Mouse (Mus musculus) MEL (cell line): ENCODE measurements around the gene Zg16. TPM values are rescaled to one million over a fixed set of nuclear protein-coding genes. Genes with fewer than 3 reads are reported as not detected.
A peak's percentile ranks its signal among the peaks of the same experiment; 100 is the strongest.

ENCODE experiments used
- DNase-seq: peaks from one replicate; pipeline ENCODE4 v3.0.0; 2011; ENCODE audit warnings: low read depth, low spot score
- H3K27ac ChIP-seq: 2 replicates; pipeline ENCODE4 v1.5.1; 2012; ENCODE audit warnings: low read depth, mild to moderate bottlenecking, control low read depth, low read length, moderate library complexity; ENCODE audit not compliant: control insufficient read depth
- H3K27me3 ChIP-seq, 2 experiments: fragments of 150-350 bp in 1 of 2; sonication (generic) in 1 of 2; 2 replicates each; pipeline ENCODE4 v1.6.1; 2012; ENCODE audit warnings: low read length in 2 of 2, mild to moderate bottlenecking in 2 of 2, improper control_type of control experiment in 1 of 2, moderate library complexity in 1 of 2; ENCODE audit not compliant: insufficient read depth in 2 of 2, control insufficient read depth in 1 of 2
- H3K36me3 ChIP-seq, 2 experiments: 2 replicates each; pipeline ENCODE4 v1.6.1; 2012 to 2014; ENCODE audit warnings: low read length in 2 of 2, improper control_type of control experiment in 1 of 2, inconsistent platforms in 1 of 2, mild to moderate bottlenecking in 1 of 2; ENCODE audit not compliant: insufficient read depth in 2 of 2, control insufficient read depth in 1 of 2
- H3K4me1 ChIP-seq, 2 experiments: fragments of 150-350 bp in 1 of 2; sonication (generic) in 1 of 2; 2 replicates each; pipeline ENCODE4 v1.6.1; 2012; ENCODE audit warnings: low read length in 2 of 2, improper control_type of control experiment in 1 of 2, mild to moderate bottlenecking in 1 of 2; ENCODE audit not compliant: insufficient read depth in 2 of 2, control insufficient read depth in 1 of 2
- H3K4me3 ChIP-seq, 2 experiments: fragments of 150-350 bp in 1 of 2; sonication (generic) in 1 of 2; 2 replicates each; pipeline ENCODE4 v1.5.1; 2012; ENCODE audit warnings: low read depth in 2 of 2, low read length in 2 of 2, mild to moderate bottlenecking in 2 of 2, moderate library complexity in 2 of 2, control low read depth in 1 of 2, improper control_type of control experiment in 1 of 2; ENCODE audit not compliant: control insufficient read depth in 1 of 2, insufficient read depth in 1 of 2
- H3K79me2 ChIP-seq: 2 replicates; pipeline ENCODE4 v1.6.1; 2012; ENCODE audit warnings: mild to moderate bottlenecking, low read length, moderate library complexity; ENCODE audit not compliant: control insufficient read depth, poor library complexity, insufficient read depth
- H3K9ac ChIP-seq: 2 replicates; pipeline ENCODE4 v1.6.1; 2012; ENCODE audit warnings: low read depth, mild to moderate bottlenecking, control low read depth, low read length, moderate library complexity; ENCODE audit not compliant: control insufficient read depth, poor library complexity, severe bottlenecking
- H3K9me3 ChIP-seq: fragments of 150-350 bp; sonication (generic); replicated peaks from 2 replicates; pipeline ENCODE4 v1.6.1; 2012; ENCODE audit warnings: mild to moderate bottlenecking, low read length, improper control_type of control experiment, moderate library complexity; ENCODE audit not compliant: insufficient read depth
- CHD1 ChIP-seq: IDR thresholded peaks from 2 replicates; pipeline ENCODE4 v1.6.1; 2012; ENCODE audit warnings: low read depth, mild to moderate bottlenecking, inconsistent platforms, low read length, improper control_type of control experiment
- CHD2 ChIP-seq: IDR thresholded peaks from 2 replicates; pipeline ENCODE4 v1.6.1; 2011; ENCODE audit warnings: low read length, improper control_type of control experiment
- CTCF ChIP-seq, 3 experiments: IDR thresholded peaks in 2 of 3; conservative IDR thresholded peaks in 1 of 3; 2 replicates each; pipeline ENCODE4 v1.5.1; 2011 to 2012; ENCODE audit warnings: low read length in 3 of 3, low read depth in 2 of 3, mild to moderate bottlenecking in 2 of 3, improper control_type of control experiment in 1 of 3, inconsistent platforms in 1 of 3, mixed read lengths in 1 of 3, moderate library complexity in 1 of 3; ENCODE audit not compliant: control insufficient read depth in 1 of 3, insufficient read depth in 1 of 3, poor library complexity in 1 of 3, severe bottlenecking in 1 of 3
- E2F4 ChIP-seq: IDR thresholded peaks from 2 replicates; pipeline ENCODE4 v1.6.1; 2011; ENCODE audit warnings: low read depth, low read length, improper control_type of control experiment, borderline replicate concordance
- ELF1 ChIP-seq: IDR thresholded peaks from 2 replicates; pipeline ENCODE4 v1.6.1; 2014; ENCODE audit warnings: low read depth, mild to moderate bottlenecking, inconsistent platforms, low read length, improper control_type of control experiment, moderate library complexity
- EP300 ChIP-seq, 2 experiments: IDR thresholded peaks; 2 replicates each; pipeline ENCODE4 v1.6.1; 2011; ENCODE audit warnings: improper control_type of control experiment in 2 of 2, low read length in 2 of 2, low read depth in 1 of 2, mild to moderate bottlenecking in 1 of 2
- ETS1 ChIP-seq: IDR thresholded peaks from 2 replicates; pipeline ENCODE4 v1.6.1; 2012; ENCODE audit warnings: low read depth, mild to moderate bottlenecking, inconsistent platforms, low read length, improper control_type of control experiment, moderate library complexity
- GABPA ChIP-seq: IDR thresholded peaks from 2 replicates; pipeline ENCODE4 v1.6.1; 2012; ENCODE audit warnings: low read depth, mild to moderate bottlenecking, inconsistent platforms, low read length, improper control_type of control experiment, moderate library complexity
- JUND ChIP-seq: IDR thresholded peaks from 2 replicates; pipeline ENCODE4 v1.6.1; 2011; ENCODE audit warnings: low read depth, mild to moderate bottlenecking, improper control_type of control experiment, low read length
- KAT2A ChIP-seq: conservative IDR thresholded peaks from 2 replicates; pipeline ENCODE4 v1.6.1; 2012; ENCODE audit warnings: low read depth, low read length, improper control_type of control experiment, inconsistent platforms
- MAFK ChIP-seq: IDR thresholded peaks from 2 replicates; pipeline ENCODE4 v1.6.1; 2011; ENCODE audit warnings: low read depth, mild to moderate bottlenecking, low read length, improper control_type of control experiment, borderline replicate concordance
- MAX ChIP-seq: IDR thresholded peaks from 2 replicates; pipeline ENCODE4 v1.6.1; 2011; ENCODE audit warnings: low read length, improper control_type of control experiment
- MAZ ChIP-seq: IDR thresholded peaks from 2 replicates; pipeline ENCODE4 v1.6.1; 2012; ENCODE audit warnings: low read depth, mild to moderate bottlenecking, inconsistent platforms, low read length, improper control_type of control experiment
- MXI1 ChIP-seq: IDR thresholded peaks from 2 replicates; pipeline ENCODE4 v1.6.1; 2011; ENCODE audit warnings: mild to moderate bottlenecking, low read depth, low read length, improper control_type of control experiment
- MYB ChIP-seq: IDR thresholded peaks from 2 replicates; pipeline ENCODE4 v1.6.1; 2011; ENCODE audit warnings: mild to moderate bottlenecking, low read depth, low read length, improper control_type of control experiment
- MYC ChIP-seq: IDR thresholded peaks from 2 replicates; pipeline ENCODE4 v1.6.1; 2011; ENCODE audit warnings: low read depth, mild to moderate bottlenecking, low read length, improper control_type of control experiment, moderate library complexity
- NRF1 ChIP-seq: IDR thresholded peaks from 2 replicates; pipeline ENCODE4 v1.6.1; 2014; ENCODE audit warnings: low read depth, mild to moderate bottlenecking, inconsistent platforms, low read length, improper control_type of control experiment, moderate library complexity; ENCODE audit not compliant: poor library complexity, insufficient read depth, severe bottlenecking
- POLR2A ChIP-seq, 2 experiments: IDR thresholded peaks; 2 replicates each; pipeline ENCODE4 v1.6.1; 2011 to 2012; ENCODE audit warnings: low read length in 2 of 2, mild to moderate bottlenecking in 2 of 2, control low read depth in 1 of 2, improper control_type of control experiment in 1 of 2, low read depth in 1 of 2, moderate library complexity in 1 of 2; ENCODE audit not compliant: control insufficient read depth in 1 of 2, insufficient read depth in 1 of 2, poor library complexity in 1 of 2
- POLR2AphosphoS5 ChIP-seq: IDR thresholded peaks from 2 replicates; pipeline ENCODE4 v1.6.1; 2012; ENCODE audit warnings: low read depth, borderline replicate concordance, mild to moderate bottlenecking, inconsistent platforms, low read length, moderate library complexity, mixed read lengths
- RAD21 ChIP-seq: IDR thresholded peaks from 2 replicates; pipeline ENCODE4 v1.6.1; 2011; ENCODE audit warnings: mild to moderate bottlenecking, low read depth, low read length, improper control_type of control experiment
- RCOR1 ChIP-seq: IDR thresholded peaks from 2 replicates; pipeline ENCODE4 v1.6.1; 2012; ENCODE audit warnings: low read depth, mild to moderate bottlenecking, inconsistent platforms, low read length, improper control_type of control experiment
- SMC3 ChIP-seq: IDR thresholded peaks from 2 replicates; pipeline ENCODE4 v1.6.1; 2011; ENCODE audit warnings: low read depth, low read length, improper control_type of control experiment
- TAL1 ChIP-seq: IDR thresholded peaks from 2 replicates; pipeline ENCODE4 v1.6.1; 2012; ENCODE audit warnings: mild to moderate bottlenecking, inconsistent platforms, low read length, moderate library complexity, mixed read lengths
- UBTF ChIP-seq: IDR thresholded peaks from 2 replicates; pipeline ENCODE4 v1.6.1; 2012; ENCODE audit warnings: low read depth, mild to moderate bottlenecking, inconsistent platforms, low read length, improper control_type of control experiment, moderate library complexity, borderline replicate concordance; ENCODE audit not compliant: insufficient read depth
- ZC3H11A ChIP-seq: IDR thresholded peaks from 2 replicates; pipeline ENCODE4 v1.6.1; 2012; ENCODE audit warnings: low read depth, mild to moderate bottlenecking, inconsistent platforms, low read length, improper control_type of control experiment
- ZMIZ1 ChIP-seq: IDR thresholded peaks from 2 replicates; pipeline ENCODE4 v1.6.1; 2012; ENCODE audit warnings: low read depth, mild to moderate bottlenecking, inconsistent platforms, low read length, improper control_type of control experiment, moderate library complexity
- ZNF384 ChIP-seq: IDR thresholded peaks from 2 replicates; pipeline ENCODE4 v1.6.1; 2012; ENCODE audit warnings: low read depth, mild to moderate bottlenecking, inconsistent platforms, low read length, improper control_type of control experiment
- polyA plus RNA-seq, 2 experiments: library from polyadenylated mRNA; stranded (reverse) in 1 of 2; unstranded in 1 of 2; fragments of >175 nt in 1 of 2; fragments of >200 nt in 1 of 2; gene quantifications; 2 replicates each; pipeline versions ENCODE4 v1.2.1 to v1.2.4; 2012; ENCODE audit warnings: low replicate concordance in 2 of 2, low read depth in 1 of 2; ENCODE audit not compliant: insufficient read length in 2 of 2, insufficient read depth in 1 of 2, missing spikeins in 1 of 2
- total RNA-seq: library from RNA; depleted of rRNA; stranded (reverse); fragments of 300-350 nt; gene quantifications from 2 replicates; pipeline ENCODE4 v1.2.3, GENCODE M21; 2012

Gene Zg16
- total and polyA plus RNA-seq, 3 experiments: 50.4 to 89.3 TPM; not detected in 1

GRCm38 (mm10) chr7:127065538-127065937 lies 21.6 kb downstream of the Zg16 start:
- no peaks in the 10 kb centered on the region for H3K27me3 ChIP-seq
- H3K9me3 ChIP-seq: no peaks in the 10 kb centered on the region
- H3K27ac ChIP-seq: no peak overlapping the region
- H3K4me1 ChIP-seq: no peaks in the 10 kb centered on the region
- no peaks in the 10 kb centered on the region for H3K79me2 ChIP-seq
- H3K9ac ChIP-seq: no peak overlapping the region
- TF ChIP-seq MYC: no peak
- TF ChIP-seq RAD21: peak; percentile 35
- TF ChIP-seq JUND: no peak
- TF ChIP-seq SMC3: peak; percentile 43
- TF ChIP-seq MXI1: no peak
- no peak for TF ChIP-seq KAT2A
- no peak for TF ChIP-seq TAL1
- no peak for TF ChIP-seq MAX
- TF ChIP-seq MAFK: no peak
- TF ChIP-seq EP300 (IDR thresholded peaks at IDR 0.05; ENCODE audit: low read depth in 1 of 2, low read length in 2 of 2): no peak
- TF ChIP-seq POLR2AphosphoS5: no peak
- no peak for TF ChIP-seq ETS1
- no peak for TF ChIP-seq RCOR1
- TF ChIP-seq E2F4: no peak
- peak; percentile 29 for TF ChIP-seq ZC3H11A
- no peak for TF ChIP-seq ZMIZ1
- no peak for TF ChIP-seq POLR2A (IDR thresholded peaks at IDR 0.05; ENCODE audit: control insufficient read depth in 1 of 2, insufficient read depth in 1 of 2, low read depth in 1 of 2, low read length in 2 of 2, poor library complexity in 1 of 2)
- peak in 2 of 3 experiments; percentile 25 to 35; a peak in 2 of 6 replicates for TF ChIP-seq CTCF (IDR thresholded peaks at IDR 0.05 in 2 of 3, conservative IDR thresholded peaks at IDR 0.05 in 1 of 3; ENCODE audit: control insufficient read depth in 1 of 3, insufficient read depth in 1 of 3, low read depth in 2 of 3, low read length in 3 of 3, poor library complexity in 1 of 3, severe bottlenecking in 1 of 3)
- no peak for TF ChIP-seq CHD1
- no peak for TF ChIP-seq GABPA
- no peak for TF ChIP-seq ELF1
- no peak for TF ChIP-seq MYB
- H3K36me3 ChIP-seq: peaks cover 0 to 4% of the 10 kb centered on the region in 2 experiments; a peak in 2 of 4 replicates
- DNase-seq: peak; percentile 23
- no peak overlapping the region for H3K4me3 ChIP-seq

GRCm38 (mm10) chr7:127055026-127055585 lies 32.0 kb downstream of the Zg16 start:
- Histone ChIP-seq H3K4me1 (peaks cover 3 to 4% of the 10 kb centered on the region in 2 experiments; a peak in 1 of 4 replicates), H3K9me3 (no peaks in the 10 kb centered on the region), H3K79me2 (no peaks in the 10 kb centered on the region), H3K36me3 (peaks cover 0 to 1% of the 10 kb centered on the region in 2 experiments; a peak in 1 of 4 replicates), H3K27ac (no peak overlapping the region), H3K4me3 (no peak overlapping the region), H3K27me3 (no peaks in the 10 kb centered on the region), H3K9ac (no peak overlapping the region)
- no peak for TF ChIP-seq ELF1
- TF ChIP-seq GABPA: no peak
- no peak for TF ChIP-seq POLR2AphosphoS5
- no peak for TF ChIP-seq NRF1
- no peak for TF ChIP-seq CHD1
- no peak for TF ChIP-seq TAL1
- TF ChIP-seq CHD2: no peak
- TF ChIP-seq ZNF384: no peak
- TF ChIP-seq UBTF: no peak
- no peak for TF ChIP-seq MAZ
- TF ChIP-seq ETS1: no peak
- no peak for TF ChIP-seq JUND
- no peak for TF ChIP-seq POLR2A (IDR thresholded peaks at IDR 0.05; ENCODE audit: control insufficient read depth in 1 of 2, insufficient read depth in 1 of 2, low read depth in 1 of 2, low read length in 2 of 2, poor library complexity in 1 of 2)
- no peak for TF ChIP-seq RCOR1
- TF ChIP-seq MYB: no peak
- no peak for TF ChIP-seq MAX
- no peak for TF ChIP-seq SMC3
- TF ChIP-seq ZC3H11A: no peak
- DNase-seq: no peak
